Mouse (Mus musculus) brain, embryonic 14.5 days (tissue): ENCODE measurements at regions not wholly inside any gene's neighbourhood (a gene's known extent, or its start where the extent isn't known, plus 50 kb on each side); places are given as distances from the start of the nearest gene placed in this dataset.

Experiments used
- CTCF ChIP-seq: fragments of 200-500 bp; IDR thresholded peaks from 2 replicates; pipeline ENCODE4 v1.5.1; 2012; ENCODE audit warnings: inconsistent platforms, mild to moderate bottlenecking, moderate library complexity, borderline replicate concordance; ENCODE audit not compliant: insufficient read depth, insufficient read length; ENCODE audit errors: extremely low read depth
- POLR2A ChIP-seq: fragments of 200-500 bp; IDR thresholded peaks from 2 replicates; pipeline ENCODE4 v1.6.1; 2012; ENCODE audit warnings: mild to moderate bottlenecking, inconsistent platforms, borderline replicate concordance; ENCODE audit not compliant: poor library complexity, insufficient read depth, insufficient read length, severe bottlenecking; ENCODE audit errors: extremely low read depth

GRCm38 (mm10) chr8:104050694-104051539, 50.5 kb upstream of the Cdh5 start:
- TF ChIP-seq CTCF (peak; percentile 95), POLR2A (no peak)
